Mouse (Mus musculus): ENCODE measurements around the gene 1810009A15Rik. TPM values are rescaled to one million over a fixed set of nuclear protein-coding genes. Genes with fewer than 3 reads are reported as not detected.

1810009A15Rik gene
- polyA plus RNA-seq, 1 experiment from 2014 or later: 86.6 TPM

- Histone ChIP-seq H3K27ac (replicated peaks; ENCODE audit: low read depth, low read length) (peak overlapping the region; percentile 85), H3K4me3 (ENCODE audit: low read depth, low read length) (peak overlapping the region; percentile 84), H3K27me3 (replicated peaks; ENCODE audit: control insufficient read depth, insufficient read depth, low read length) (no peaks in the 10 kb centered on the region), H3K36me3 (ENCODE audit: control insufficient read depth, insufficient read depth, low read length) (peaks cover 37% of the 10 kb centered on the region), H3K9ac (ENCODE audit: low read depth, low read length) (peak overlapping the region; percentile 81), H3K4me2 (ENCODE audit: low read depth, low read length) (peak overlapping the region; percentile 79), H3K9me3 (ENCODE audit: control insufficient read depth, low read length) (no peaks in the 10 kb centered on the region), H3K4me1 (ENCODE audit: control insufficient read depth, insufficient read depth, low read length) (0 out of 2 replicates have a peak, but pooled peaks cover 6% of the 10 kb centered on the region)
- DNase-seq (ENCODE audit: low spot score) (peak; percentile 80), ATAC-seq (ENCODE audit: low read depth) (no peak)
- 1% methylated on average over 6 of the region's 6 CpGs for WGBS
These were observed 32.2 kb downstream of the 1810009A15Rik start for GRCm38 (mm10) chr19:8920836-8921291.

GRCm38 (mm10) chr19:8921741-8922140 lies 33.1 kb downstream of the 1810009A15Rik start:
- H3K4me1 ChIP-seq (ENCODE audit: control insufficient read depth, insufficient read depth, low read length): 0 out of 2 replicates have a peak, but pooled peaks cover 6% of the 10 kb centered on the region
- H3K9ac ChIP-seq (ENCODE audit: low read depth, low read length): peak overlapping the region; percentile 81
- peak overlapping the region; percentile 84 for H3K4me3 ChIP-seq (ENCODE audit: low read depth, low read length)
- H3K27ac ChIP-seq (replicated peaks; ENCODE audit: low read depth, low read length): no peak overlapping the region
- DNase-seq (ENCODE audit: low spot score): no peak
- no peaks in the 10 kb centered on the region for H3K27me3 ChIP-seq (replicated peaks; ENCODE audit: control insufficient read depth, insufficient read depth, low read length)
- ATAC-seq (ENCODE audit: low read depth): no peak
- WGBS: 56% methylated on average over 9 of the region's 9 CpGs
- peak overlapping the region; percentile 79 for H3K4me2 ChIP-seq (ENCODE audit: low read depth, low read length)
- H3K36me3 ChIP-seq (ENCODE audit: control insufficient read depth, insufficient read depth, low read length): peaks cover 37% of the 10 kb centered on the region
- H3K9me3 ChIP-seq (ENCODE audit: control insufficient read depth, low read length): no peaks in the 10 kb centered on the region

GRCm38 (mm10) chr19:8926766-8927165 lies 38.1 kb downstream of the 1810009A15Rik start:
- H3K27me3 ChIP-seq (replicated peaks; ENCODE audit: control insufficient read depth, insufficient read depth, low read length): no peaks in the 10 kb centered on the region
- no peak overlapping the region for H3K4me2 ChIP-seq (ENCODE audit: low read depth, low read length)
- H3K36me3 ChIP-seq (ENCODE audit: control insufficient read depth, insufficient read depth, low read length): peaks cover 50% of the 10 kb centered on the region
- H3K9me3 ChIP-seq (ENCODE audit: control insufficient read depth, low read length): no peaks in the 10 kb centered on the region
- H3K4me1 ChIP-seq (ENCODE audit: control insufficient read depth, insufficient read depth, low read length): 0 out of 2 replicates have a peak, but pooled peaks cover under 1% of the 10 kb centered on the region
- H3K27ac ChIP-seq (replicated peaks; ENCODE audit: low read depth, low read length): no peak overlapping the region
- 86% methylated on average over 2 of the region's 2 CpGs for WGBS
- no peak overlapping the region for H3K4me3 ChIP-seq (ENCODE audit: low read depth, low read length)
- no peak overlapping the region for H3K9ac ChIP-seq (ENCODE audit: low read depth, low read length)
- no peak for ATAC-seq (ENCODE audit: low read depth)
- DNase-seq (ENCODE audit: low spot score): no peak

- Histone ChIP-seq H3K9me3 (ENCODE audit: control insufficient read depth, low read length) (no peaks in the 10 kb centered on the region), H3K27me3 (replicated peaks; ENCODE audit: control insufficient read depth, insufficient read depth, low read length) (no peaks in the 10 kb centered on the region), H3K4me1 (ENCODE audit: control insufficient read depth, insufficient read depth, low read length) (no peaks in the 10 kb centered on the region), H3K9ac (ENCODE audit: low read depth, low read length) (no peak overlapping the region), H3K4me3 (ENCODE audit: low read depth, low read length) (no peak overlapping the region), H3K4me2 (ENCODE audit: low read depth, low read length) (no peak overlapping the region), H3K36me3 (ENCODE audit: control insufficient read depth, insufficient read depth, low read length) (peaks cover 42% of the 10 kb centered on the region), H3K27ac (replicated peaks; ENCODE audit: low read depth, low read length) (no peak overlapping the region)
- DNase-seq (ENCODE audit: low spot score): no peak
- ATAC-seq (ENCODE audit: low read depth): no peak
- 87% methylated on average over 12 of the region's 12 CpGs for WGBS
These were observed 39.4 kb downstream of the 1810009A15Rik start for GRCm38 (mm10) chr19:8927891-8928525.

GRCm38 (mm10) chr19:8928689-8929223 lies 40.1 kb downstream of the 1810009A15Rik start:
- H3K4me2 ChIP-seq (ENCODE audit: low read depth, low read length): peak overlapping the region; percentile 78
- 32% methylated on average over 7 of the region's 16 CpGs for WGBS
- H3K4me3 ChIP-seq (ENCODE audit: low read depth, low read length): peak overlapping the region; percentile 80
- H3K27me3 ChIP-seq (replicated peaks; ENCODE audit: control insufficient read depth, insufficient read depth, low read length): no peaks in the 10 kb centered on the region
- ATAC-seq (ENCODE audit: low read depth) (peak; percentile 26; the same call in 1 of the 2 replicates), DNase-seq (ENCODE audit: low spot score) (no peak)
- no peak overlapping the region for H3K27ac ChIP-seq (replicated peaks; ENCODE audit: low read depth, low read length)
- peak overlapping the region; percentile 86 for H3K9ac ChIP-seq (ENCODE audit: low read depth, low read length)
- H3K9me3 ChIP-seq (ENCODE audit: control insufficient read depth, low read length): no peaks in the 10 kb centered on the region
- H3K36me3 ChIP-seq (ENCODE audit: control insufficient read depth, insufficient read depth, low read length): peaks cover 50% of the 10 kb centered on the region
- H3K4me1 ChIP-seq (ENCODE audit: control insufficient read depth, insufficient read depth, low read length): no peaks in the 10 kb centered on the region

- WGBS: under 1% methylated on average over 29 of the region's 74 CpGs
- no peaks in the 10 kb centered on the region for H3K9me3 ChIP-seq (ENCODE audit: control insufficient read depth, low read length)
- H3K36me3 ChIP-seq (ENCODE audit: control insufficient read depth, insufficient read depth, low read length): peaks cover 57% of the 10 kb centered on the region
- H3K4me1 ChIP-seq (ENCODE audit: control insufficient read depth, insufficient read depth, low read length): no peaks in the 10 kb centered on the region
- H3K4me2 ChIP-seq (ENCODE audit: low read depth, low read length): peak within 1 kb of the TSS; percentile 78
- H3K27me3 ChIP-seq (replicated peaks; ENCODE audit: control insufficient read depth, insufficient read depth, low read length): no peaks in the 10 kb centered on the region
- peak within 1 kb of the TSS; percentile 65 for H3K27ac ChIP-seq (replicated peaks; ENCODE audit: low read depth, low read length)
- peak within 1 kb of the TSS; percentile 86 for H3K9ac ChIP-seq (ENCODE audit: low read depth, low read length)
- H3K4me3 ChIP-seq (ENCODE audit: low read depth, low read length): peak within 1 kb of the TSS; percentile 80
- DNase-seq (ENCODE audit: low spot score): peak; percentile 81
- ATAC-seq (ENCODE audit: low read depth): peak; percentile 78
These were observed 40.8 kb downstream of the 1810009A15Rik start, which contains the start of the genes Rom1 and Eml3 for GRCm38 (mm10) chr19:8929224-8930088. Gene Rom1 (minus strand): TSS chr19:8929356. Gene Eml3 (plus strand): TSS chr19:8929552.

GRCm38 (mm10) chr19:8930117-8930516 lies 41.5 kb downstream of the 1810009A15Rik start:
- H3K9ac ChIP-seq (ENCODE audit: low read depth, low read length): peak overlapping the region; percentile 86
- H3K36me3 ChIP-seq (ENCODE audit: control insufficient read depth, insufficient read depth, low read length): peaks cover 63% of the 10 kb centered on the region
- no peak for ATAC-seq (ENCODE audit: low read depth)
- no peaks in the 10 kb centered on the region for H3K27me3 ChIP-seq (replicated peaks; ENCODE audit: control insufficient read depth, insufficient read depth, low read length)
- peak overlapping the region; percentile 78 for H3K4me2 ChIP-seq (ENCODE audit: low read depth, low read length)
- peak overlapping the region; percentile 80 for H3K4me3 ChIP-seq (ENCODE audit: low read depth, low read length)
- H3K4me1 ChIP-seq (ENCODE audit: control insufficient read depth, insufficient read depth, low read length): no peaks in the 10 kb centered on the region
- peak overlapping the region; percentile 65; the same call in 1 of the 2 replicates for H3K27ac ChIP-seq (replicated peaks; ENCODE audit: low read depth, low read length)
- H3K9me3 ChIP-seq (ENCODE audit: control insufficient read depth, low read length): no peaks in the 10 kb centered on the region
- 5% methylated on average over 11 of the region's 11 CpGs for WGBS
- DNase-seq (ENCODE audit: low spot score): no peak

- Histone ChIP-seq H3K4me3 (ENCODE audit: low read depth, low read length) (peak overlapping the region; percentile 80), H3K36me3 (ENCODE audit: control insufficient read depth, insufficient read depth, low read length) (peaks cover 63% of the 10 kb centered on the region), H3K4me2 (ENCODE audit: low read depth, low read length) (peak overlapping the region; percentile 78), H3K27ac (replicated peaks; ENCODE audit: low read depth, low read length) (no peak overlapping the region), H3K27me3 (replicated peaks; ENCODE audit: control insufficient read depth, insufficient read depth, low read length) (no peaks in the 10 kb centered on the region), H3K4me1 (ENCODE audit: control insufficient read depth, insufficient read depth, low read length) (no peaks in the 10 kb centered on the region), H3K9ac (ENCODE audit: low read depth, low read length) (peak overlapping the region; percentile 86), H3K9me3 (ENCODE audit: control insufficient read depth, low read length) (no peaks in the 10 kb centered on the region)
- ATAC-seq (ENCODE audit: low read depth) (no peak), DNase-seq (ENCODE audit: low spot score) (no peak)
- WGBS: 73% methylated on average over 7 of the region's 7 CpGs
These were observed 42.1 kb downstream of the 1810009A15Rik start for GRCm38 (mm10) chr19:8930771-8931170.

Measured in embryonic facial prominence, embryonic 14.5 days (tissue).